Mouse (Mus musculus) erythroblast, embryonic 14.5 days (primary cell): Measurements from ENCODE around the gene Cdkal1.

Source experiments
- GATA1 ChIP-seq: IDR thresholded peaks from 2 replicates; pipeline ENCODE4 v1.6.1; 2012; ENCODE audit warnings: low read length, inconsistent platforms, mixed read lengths
- TAL1 ChIP-seq: IDR thresholded peaks from 3 replicates; pipeline ENCODE4 v1.6.1; 2012; ENCODE audit warnings: low read length, inconsistent platforms, mixed read lengths

- no peak for TF ChIP-seq GATA1
- TF ChIP-seq TAL1, result no peak
Observed at GRCm38 (mm10) chr13:29489476-29489875, 366.0 kb downstream of the Cdkal1 start.
